Mouse (Mus musculus) C2C12 (cell line): Measurements from ENCODE around the gene Sytl1.

Experiments
- CEBPB ChIP-seq: IDR thresholded peaks from one replicate; pipeline ENCODE4 v1.6.1; 2011; ENCODE audit warnings: low read depth, mild to moderate bottlenecking, control low read depth, moderate library complexity
- CTCF ChIP-seq: IDR thresholded peaks from one replicate; pipeline ENCODE4 v1.5.1; 2011; ENCODE audit not compliant: control insufficient read depth, insufficient read depth, insufficient read length
- MAX ChIP-seq: IDR thresholded peaks from one replicate; pipeline ENCODE4 v1.6.1; 2011; ENCODE audit warnings: mild to moderate bottlenecking, control low read depth
- MYOD1 ChIP-seq: IDR thresholded peaks from one replicate; pipeline ENCODE4 v1.6.1; 2011; ENCODE audit warnings: low read depth; ENCODE audit not compliant: control insufficient read depth, insufficient read length
- MYOG ChIP-seq: IDR thresholded peaks from one replicate; pipeline ENCODE4 v1.6.1; 2011; ENCODE audit not compliant: control insufficient read depth, insufficient read length; ENCODE audit errors: extremely low read depth
- USF1 ChIP-seq: IDR thresholded peaks from one replicate; pipeline ENCODE4 v1.6.1; 2011; ENCODE audit warnings: low read depth, mild to moderate bottlenecking, control low read depth, moderate library complexity

- TF ChIP-seq CTCF: peak; percentile 41
- TF ChIP-seq CEBPB: no peak
- TF ChIP-seq MYOG: no peak
- no peak for TF ChIP-seq USF1
- TF ChIP-seq MAX: no peak
- TF ChIP-seq MYOD1: no peak
Observed at GRCm38 (mm10) chr4:133233285-133233976, 29.5 kb downstream of the Sytl1 start.
